Mouse (Mus musculus) ES-CJ7 (cell line): ENCODE results near the gene Gtf2h2.
"Not testable (repeated sequence)": the region's sequence is repeated elsewhere in the genome, so short reads cannot be mapped to it uniquely, and the experiment has no call there.

Experiments used
- DNase-seq: peaks from one replicate; pipeline ENCODE4 v3.0.0; 2011; ENCODE audit warnings: low read depth, low spot score

Gtf2h2 gene

GRCm38 (mm10) chr13:100490424-100490823 is 2.0 kb downstream of the Gtf2h2 start:
- DNase-seq: no peak

- DNase-seq: no peak
These were observed 8.8 kb downstream of the Gtf2h2 start for GRCm38 (mm10) chr13:100483610-100484009.

- DNase-seq: no peak
These were observed 28.7 kb downstream of the Gtf2h2 start for GRCm38 (mm10) chr13:100463527-100464222.

GRCm38 (mm10) chr13:100461336-100461735 is 31.0 kb downstream of the Gtf2h2 start:
- peak; percentile 21 for DNase-seq

GRCm38 (mm10) chr13:100452415-100453127 is 39.8 kb downstream of the Gtf2h2 start, which contains the start of gene Naip1:
Naip1 (minus strand) TSS chr13:100452869.
- not testable (repeated sequence) for DNase-seq

- no peak for DNase-seq
These were observed 42.9 kb downstream of the Gtf2h2 start for GRCm38 (mm10) chr13:100449495-100449894.

- no peak for DNase-seq
These were observed 52.3 kb downstream of the Gtf2h2 start for GRCm38 (mm10) chr13:100440116-100440515.

GRCm38 (mm10) chr13:100438701-100439100 is 53.7 kb downstream of the Gtf2h2 start:
- no peak for DNase-seq

- no peak for DNase-seq
These were observed 55.0 kb downstream of the Gtf2h2 start for GRCm38 (mm10) chr13:100437322-100437825.

- not testable (repeated sequence) for DNase-seq
These were observed 55.7 kb downstream of the Gtf2h2 start for GRCm38 (mm10) chr13:100436556-100437163.

- not testable (repeated sequence) for DNase-seq
These were observed 72.4 kb downstream of the Gtf2h2 start for GRCm38 (mm10) chr13:100419958-100420357.

- DNase-seq: no peak
These were observed 78.0 kb downstream of the Gtf2h2 start for GRCm38 (mm10) chr13:100414428-100414827.
